Mouse (Mus musculus) B cell, adult 2 months (primary cell): ENCODE data around the gene Kdm4d.
"Not testable (repeated sequence)": the region's sequence is repeated elsewhere in the genome, so short reads cannot be mapped to it uniquely, and the experiment has no call there.

Source experiments
- DNase-seq, 2 experiments: peaks; one replicate each; pipeline ENCODE4 v3.0.0; 2022

Kdm4d gene

GRCm38 (mm10) chr9:14500023-14500915 lies at the start of gene Kdm4d, which contains the start of gene Cwc15:
Kdm4d (minus strand) TSS chr9:14500482.
Cwc15 (plus strand) TSS chr9:14500617.
- peak; percentile 96 to 97 for DNase-seq

- DNase-seq, result no peak
Measured at GRCm38 (mm10) chr9:14548366-14548761, 48.1 kb upstream of the Kdm4d start.

DNA sequence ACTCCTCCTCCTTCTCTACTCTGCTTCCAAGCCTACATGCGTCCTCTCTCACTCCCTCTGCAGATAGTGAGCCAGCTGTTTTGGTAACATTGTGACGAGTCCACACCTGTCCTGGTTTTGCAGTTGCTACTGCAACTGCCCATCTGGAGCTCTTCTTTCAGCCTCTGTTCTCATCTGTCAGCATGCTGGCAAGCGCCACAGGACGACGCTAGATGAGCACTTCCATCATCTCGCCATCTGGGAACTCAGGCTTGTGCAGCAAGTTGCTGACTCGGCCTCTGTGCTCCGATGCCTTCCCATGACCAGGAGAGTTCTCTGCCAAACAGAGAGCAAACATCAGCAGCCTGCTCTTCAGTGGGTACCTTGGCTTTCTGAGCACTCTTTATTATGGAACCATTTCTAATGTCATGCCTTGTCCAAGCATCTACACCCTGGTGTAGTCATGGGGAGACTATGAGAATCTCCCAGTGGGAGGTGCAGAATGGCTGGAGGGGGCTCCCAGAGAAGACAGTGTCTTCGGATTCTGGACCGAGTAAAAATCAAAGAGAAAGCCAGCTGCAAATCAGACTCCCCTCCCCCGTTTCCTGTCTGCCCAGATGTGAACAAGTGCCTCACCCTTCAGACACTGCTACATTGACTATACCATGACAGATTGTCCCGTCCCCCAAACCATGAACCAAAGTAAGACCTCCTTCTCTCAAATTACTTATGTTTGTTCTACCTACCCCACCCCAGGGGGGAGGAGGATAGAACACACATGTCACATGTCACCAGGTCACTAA lies 47.5 kb upstream of the Kdm4d start:
- no peak for DNase-seq

DNA sequence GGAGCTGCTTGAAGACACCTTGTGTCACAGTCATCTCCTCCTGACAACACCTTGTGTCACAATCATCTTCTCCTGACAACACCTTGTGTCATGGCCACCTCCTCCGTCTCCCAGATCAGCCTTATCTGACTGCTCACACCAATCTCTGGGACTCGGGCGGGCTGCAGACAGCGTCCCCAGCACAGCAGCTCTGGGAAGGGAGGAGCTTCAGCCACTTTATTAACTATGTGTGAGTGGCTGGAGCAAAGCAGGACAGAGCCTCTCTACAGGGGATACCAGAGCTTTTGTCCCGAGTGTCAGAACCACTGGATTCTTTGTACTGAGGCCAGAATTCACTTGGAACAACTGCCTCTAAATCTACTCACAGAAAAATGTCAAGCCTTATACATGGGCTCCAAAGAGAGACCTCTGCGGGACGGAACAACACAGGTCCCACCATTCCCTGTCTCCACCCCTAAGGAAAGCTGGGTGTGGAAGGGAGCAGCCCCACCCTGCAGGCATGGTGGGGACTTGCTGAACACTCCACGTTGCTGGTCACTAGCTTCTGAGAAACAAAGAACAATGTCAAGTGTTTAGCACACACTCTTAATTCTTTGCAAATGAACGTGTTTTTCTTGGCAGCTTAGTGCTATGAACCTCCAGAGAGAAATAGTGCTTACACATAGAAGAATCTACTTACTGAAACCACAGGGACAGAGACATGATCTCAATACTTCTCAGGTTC lies 43.9 kb upstream of the Kdm4d start:
- no peak for DNase-seq

- DNase-seq, result no peak
Measured at GRCm38 (mm10) chr9:14534833-14535456, 34.7 kb upstream of the Kdm4d start.

- DNase-seq, result no peak
Measured at GRCm38 (mm10) chr9:14533659-14534058, 33.4 kb upstream of the Kdm4d start.

DNA sequence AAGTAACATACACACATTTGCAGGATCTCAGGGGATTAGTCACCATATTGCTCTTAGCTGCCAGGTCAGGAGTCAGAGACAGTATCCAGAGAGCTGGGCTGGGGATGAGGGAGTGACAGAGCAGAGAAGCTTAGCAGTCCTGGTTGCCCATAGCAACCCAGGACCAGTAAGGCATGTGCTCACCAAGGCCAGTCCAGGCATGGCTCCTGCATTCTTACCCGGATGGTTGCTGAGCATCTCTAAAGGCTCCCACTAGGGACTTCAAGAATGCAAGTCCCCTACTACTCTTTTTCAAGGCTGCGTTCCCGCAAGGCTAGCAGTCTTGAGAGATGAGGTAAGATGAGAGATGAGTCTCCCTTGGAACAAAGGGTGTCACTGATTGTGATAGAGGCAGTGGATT lies 32.0 kb upstream of the Kdm4d start:
- no peak for DNase-seq

- no peak for DNase-seq
Measured at GRCm38 (mm10) chr9:14530004-14530403, 29.7 kb upstream of the Kdm4d start.

DNA sequence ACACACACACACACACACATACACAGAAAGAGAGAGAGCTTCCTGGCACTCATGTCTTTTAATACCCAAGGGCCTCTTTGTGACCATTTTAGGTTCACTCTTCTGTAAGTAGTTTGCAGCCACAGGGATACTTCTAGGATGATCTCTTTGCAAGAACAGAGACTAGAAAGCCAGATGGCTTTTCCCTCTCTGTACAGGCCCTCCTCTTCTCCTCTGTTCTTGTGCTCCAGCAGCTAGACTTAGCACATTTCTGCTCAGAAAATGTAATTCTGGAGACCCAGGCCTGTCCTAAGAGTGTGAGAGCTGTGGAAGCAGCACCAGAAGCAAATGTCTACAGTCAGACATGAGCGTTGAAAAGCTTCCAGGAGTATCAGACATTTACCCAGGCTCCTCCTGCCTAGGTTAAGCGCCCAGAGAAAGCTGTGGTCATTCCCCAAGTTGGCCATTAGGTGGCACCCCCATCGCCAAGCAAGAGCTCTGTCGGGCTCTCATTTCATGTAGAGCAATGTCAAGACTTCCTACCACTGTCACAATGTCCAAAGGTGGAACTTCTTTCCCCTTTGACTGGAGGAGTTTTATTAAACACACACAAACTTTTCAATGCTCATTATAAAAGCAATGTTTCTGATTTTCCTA lies 23.2 kb upstream of the Kdm4d start:
- peak; percentile 69 to 70 for DNase-seq

GRCm38 (mm10) chr9:14521695-14522094 lies 21.4 kb upstream of the Kdm4d start:
- no peak for DNase-seq

DNA sequence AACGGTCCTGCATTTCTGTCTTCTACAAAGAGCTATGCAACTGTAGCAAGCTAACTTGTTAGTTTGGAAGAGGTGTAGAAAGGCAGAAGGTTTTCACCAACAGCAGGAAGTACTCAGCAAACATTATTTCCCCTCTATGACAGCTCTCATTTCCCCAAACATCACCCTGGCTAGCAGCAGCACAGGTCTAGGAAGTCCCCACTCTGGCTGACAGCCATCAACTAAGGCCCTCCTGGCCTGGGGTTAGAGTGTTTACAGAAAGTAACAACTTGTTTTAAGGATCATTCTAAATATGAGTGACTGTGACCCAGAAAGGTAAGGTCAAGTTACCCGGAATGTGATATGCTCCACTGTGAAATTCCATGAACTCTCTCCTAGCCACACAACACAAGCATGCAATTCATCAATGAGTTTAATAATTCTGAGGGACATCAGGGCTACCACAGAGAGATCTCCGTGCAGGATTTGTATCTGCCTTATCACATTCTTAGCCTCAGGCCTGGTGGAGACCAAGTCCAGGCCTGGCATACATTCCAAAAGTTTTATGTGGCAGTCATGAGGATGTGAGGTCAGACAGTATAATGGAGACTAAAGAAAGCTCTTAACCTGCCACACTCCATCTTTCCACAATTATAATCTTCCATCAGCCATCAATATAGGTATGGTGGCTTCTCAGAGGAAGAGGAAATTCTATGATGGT lies 20.8 kb upstream of the Kdm4d start:
- no peak for DNase-seq

GRCm38 (mm10) chr9:14518105-14518504 lies 17.8 kb upstream of the Kdm4d start:
- no peak for DNase-seq

DNA sequence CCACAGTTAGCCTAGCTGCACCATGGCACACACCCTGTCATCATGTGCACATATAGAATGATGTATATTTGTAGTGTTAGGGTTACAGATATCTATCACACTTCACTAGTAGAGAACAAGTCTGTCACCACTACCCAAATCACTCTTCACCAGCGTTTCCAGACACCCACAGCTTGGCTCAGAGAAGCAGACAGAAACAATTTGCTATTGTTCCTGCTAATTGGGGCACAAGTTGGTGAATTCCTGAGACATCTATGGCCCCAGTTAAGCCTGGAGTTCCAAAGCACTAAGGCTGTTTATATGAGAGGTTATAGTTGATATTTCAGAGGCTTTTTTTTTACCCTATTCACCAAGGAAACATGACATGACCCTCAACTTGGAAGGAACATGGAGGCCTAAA lies 17.0 kb upstream of the Kdm4d start:
- no peak for DNase-seq

DNA sequence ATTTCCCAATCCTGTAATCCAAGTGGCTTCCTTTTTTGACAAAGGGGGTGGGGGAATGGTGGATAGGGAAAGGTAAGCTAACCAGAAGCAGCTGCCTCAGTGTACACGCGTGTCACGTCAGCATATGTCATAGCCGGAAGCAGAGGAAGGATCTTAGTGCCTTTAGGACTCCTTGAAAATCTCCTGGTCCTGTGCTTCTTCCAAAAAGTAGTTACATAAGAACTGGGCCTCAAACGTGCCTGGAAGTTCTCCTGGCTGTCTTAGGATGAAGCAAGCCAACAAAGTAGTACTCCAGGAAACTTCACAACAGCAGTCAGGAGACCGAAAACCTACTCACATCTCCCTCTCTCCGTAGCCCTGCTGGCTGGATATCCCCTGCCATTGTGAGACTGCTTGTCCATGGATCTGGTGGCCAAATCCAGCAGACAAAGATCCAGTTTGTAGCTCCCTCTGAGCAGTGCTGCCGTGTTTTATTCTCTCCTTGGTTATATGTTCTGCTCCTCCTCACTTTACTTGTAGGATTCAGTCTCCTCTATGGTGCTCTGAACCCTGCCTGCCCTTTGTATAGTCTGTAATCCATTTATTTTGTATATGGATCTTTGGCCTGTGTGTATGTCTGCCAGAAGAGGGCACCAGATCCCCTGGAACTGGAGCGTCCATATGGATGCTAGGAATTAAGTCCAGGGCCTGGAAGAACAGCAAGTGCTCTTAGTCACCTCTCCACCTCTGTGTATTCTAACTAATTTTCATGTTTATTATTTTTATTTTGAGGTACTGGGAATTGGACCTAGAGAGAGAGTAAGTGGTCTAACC lies 12.6 kb upstream of the Kdm4d start:
- no peak for DNase-seq

GRCm38 (mm10) chr9:14500916-14501424 lies 688 bp upstream of the Kdm4d start:
- DNase-seq, result no peak

DNA sequence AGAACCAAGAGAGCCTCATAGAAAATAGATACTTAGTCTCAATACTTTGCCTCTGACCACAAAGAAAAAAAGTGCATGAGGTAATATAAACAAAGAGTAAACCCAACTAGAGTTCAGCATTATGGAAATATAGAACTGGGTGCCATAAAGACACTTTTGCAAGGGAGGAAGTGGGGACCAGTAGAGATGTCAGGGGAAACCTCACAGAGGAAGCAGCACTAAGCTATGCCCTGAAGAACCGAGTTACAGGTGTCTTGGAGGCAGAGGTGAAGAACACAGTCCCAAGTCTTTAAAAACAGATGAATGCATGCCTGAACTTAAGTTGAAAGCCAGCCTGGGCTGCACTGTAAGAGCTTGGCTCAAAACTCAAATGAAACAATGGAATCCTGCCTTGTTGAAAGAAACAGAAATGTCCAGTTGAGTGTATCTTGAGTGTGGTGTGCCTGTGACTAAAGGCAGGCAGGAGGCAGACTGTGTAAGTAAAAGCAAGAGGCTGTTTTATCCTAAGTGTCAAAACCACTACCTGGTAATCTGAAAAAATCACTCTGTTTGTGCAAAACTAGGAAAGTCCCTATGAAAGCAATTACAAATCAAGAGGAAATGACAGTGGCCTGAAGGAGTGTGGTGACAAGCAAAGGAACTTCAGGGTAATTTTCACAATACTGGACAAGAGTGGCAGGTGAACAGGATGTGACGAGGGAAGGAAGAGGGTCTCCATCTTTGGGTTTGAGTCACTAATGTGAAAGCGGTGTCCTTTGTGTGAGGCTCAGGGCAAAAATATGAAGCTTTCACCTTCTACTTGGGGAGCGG lies 1.2 kb downstream of the Kdm4d start:
- DNase-seq, result peak; percentile 31 to 34

DNA sequence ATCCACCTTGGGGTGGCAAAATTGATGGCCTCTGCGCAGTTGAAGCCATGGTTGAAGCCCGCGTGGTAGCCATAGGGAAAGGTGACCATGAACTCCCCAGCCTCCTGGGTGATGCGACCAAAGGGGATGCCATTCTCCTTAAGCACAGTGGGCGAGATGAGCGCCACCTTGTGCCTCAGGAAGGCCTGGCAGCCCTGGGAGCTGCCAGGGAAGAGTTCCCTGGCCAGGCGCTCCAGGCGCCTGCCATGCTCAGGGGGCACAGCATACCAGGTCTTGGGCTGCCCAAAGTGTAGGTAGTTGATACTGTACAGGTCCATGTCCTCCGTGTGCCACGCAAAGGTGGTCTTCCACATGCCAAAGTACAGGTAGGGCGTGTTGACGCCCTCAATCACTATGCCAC lies 36.6 kb downstream of the Kdm4d start:
- DNase-seq, result not testable (repeated sequence)

DNA sequence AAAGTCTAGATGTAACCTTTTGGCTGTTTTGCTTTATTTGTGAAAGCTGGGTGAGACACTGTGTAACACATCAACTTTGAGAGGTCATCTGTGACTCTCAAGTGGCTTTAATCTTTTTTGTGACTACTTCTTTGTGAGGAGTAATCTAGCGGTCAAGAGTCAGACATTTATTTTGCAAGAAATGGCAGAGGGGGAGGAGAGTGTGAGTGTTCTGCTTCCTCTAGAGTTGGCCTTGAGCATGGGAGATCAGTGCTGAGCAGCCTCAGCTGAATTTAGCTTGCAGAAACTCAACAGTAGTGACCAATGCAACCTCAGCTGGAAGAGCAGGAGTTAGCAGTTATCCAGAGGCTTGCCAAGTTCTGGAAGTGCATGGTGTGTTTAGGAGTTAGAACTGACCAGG lies 37.7 kb downstream of the Kdm4d start:
- not testable (repeated sequence) for DNase-seq

GRCm38 (mm10) chr9:14456320-14456719 lies 44.0 kb downstream of the Kdm4d start:
- DNase-seq, result no peak

- DNase-seq, result peak; percentile 17 to 23
Measured at GRCm38 (mm10) chr9:14451120-14451519, 49.2 kb downstream of the Kdm4d start.
